Mouse (Mus musculus) liver, postnatal 0 days (tissue): ENCODE measurements around the gene Matk.

Source experiments
- CTCF ChIP-seq: sonication (generic); IDR thresholded peaks from 2 replicates; pipeline ENCODE4 v1.5.1; 2016; ENCODE audit warnings: antibody characterized with exemption, low read depth
- EP300 ChIP-seq: IDR thresholded peaks from 2 replicates; pipeline ENCODE4 v1.6.1; 2016; ENCODE audit warnings: antibody characterized with exemption, low read depth, mild to moderate bottlenecking

GRCm38 (mm10) chr10:81265540-81265939 lies 12.8 kb downstream of the Matk start:
- TF ChIP-seq CTCF (no peak), EP300 (no peak)
